Mouse (Mus musculus) erythroblast, embryonic 14.5 days (primary cell): ENCODE results near the gene S1pr4. TPM values are rescaled to one million over a fixed set of nuclear protein-coding genes. Genes with fewer than 3 reads are reported as not detected.

Source experiments
- H3K27me3 ChIP-seq: 2 replicates; pipeline ENCODE4 v1.6.1; 2012; ENCODE audit warnings: inconsistent platforms; ENCODE audit not compliant: control insufficient read depth
- H3K36me3 ChIP-seq: 2 replicates; pipeline ENCODE4 v1.6.1; 2012; ENCODE audit warnings: mild to moderate bottlenecking, inconsistent platforms; ENCODE audit not compliant: control insufficient read depth
- H3K4me1 ChIP-seq: 2 replicates; pipeline ENCODE4 v1.6.1; 2012; ENCODE audit warnings: inconsistent platforms; ENCODE audit not compliant: control insufficient read depth
- H3K4me3 ChIP-seq: replicated peaks from 2 replicates; pipeline ENCODE3; 2012; ENCODE audit warnings: moderate library complexity, mild to moderate bottlenecking, inconsistent platforms
- H3K9me3 ChIP-seq: 2 replicates; pipeline ENCODE4 v1.6.1; 2012; ENCODE audit warnings: low read length, inconsistent platforms, mixed read lengths; ENCODE audit not compliant: control insufficient read depth
- GATA1 ChIP-seq: IDR thresholded peaks from 2 replicates; pipeline ENCODE4 v1.6.1; 2012; ENCODE audit warnings: low read length, inconsistent platforms, mixed read lengths
- TAL1 ChIP-seq: IDR thresholded peaks from 3 replicates; pipeline ENCODE4 v1.6.1; 2012; ENCODE audit warnings: low read length, inconsistent platforms, mixed read lengths
- polyA plus RNA-seq: library from polyadenylated mRNA; stranded (reverse); fragments of >175 nt; gene quantifications from 2 replicates; pipeline ENCODE4 v1.2.3, GENCODE M21; 2012

S1pr4 gene
- polyA plus RNA-seq, 1 experiment = 0.04 TPM

DNA sequence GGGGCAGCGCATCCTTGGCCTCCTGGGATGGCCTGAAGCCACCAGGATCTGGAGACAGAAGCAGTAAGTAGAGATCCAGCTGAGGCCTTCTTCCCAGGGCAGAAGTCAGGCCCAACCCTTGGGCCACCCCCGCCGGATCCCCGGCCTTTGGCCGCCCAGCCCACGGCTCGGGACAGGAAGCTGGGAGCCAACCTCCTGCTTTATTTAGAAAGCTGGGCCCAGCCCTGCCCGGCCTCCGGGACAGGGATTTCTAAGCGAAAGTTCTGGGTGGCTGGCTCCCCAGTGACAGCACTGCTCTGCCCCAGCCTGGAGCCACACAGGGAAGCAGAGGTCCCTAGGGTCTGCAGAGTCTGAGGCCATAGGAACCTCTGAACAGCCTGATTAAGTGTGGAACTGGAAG, 41.9 kb upstream of the S1pr4 start:
- Histone ChIP-seq H3K36me3 (peaks cover 60% of the 10 kb centered on the region), H3K4me3 (no peak overlapping the region), H3K27me3 (no peaks in the 10 kb centered on the region), H3K9me3 (no peaks in the 10 kb centered on the region), H3K4me1 (peaks cover 71% of the 10 kb centered on the region)
- TF ChIP-seq TAL1 (no peak), GATA1 (no peak)

DNA sequence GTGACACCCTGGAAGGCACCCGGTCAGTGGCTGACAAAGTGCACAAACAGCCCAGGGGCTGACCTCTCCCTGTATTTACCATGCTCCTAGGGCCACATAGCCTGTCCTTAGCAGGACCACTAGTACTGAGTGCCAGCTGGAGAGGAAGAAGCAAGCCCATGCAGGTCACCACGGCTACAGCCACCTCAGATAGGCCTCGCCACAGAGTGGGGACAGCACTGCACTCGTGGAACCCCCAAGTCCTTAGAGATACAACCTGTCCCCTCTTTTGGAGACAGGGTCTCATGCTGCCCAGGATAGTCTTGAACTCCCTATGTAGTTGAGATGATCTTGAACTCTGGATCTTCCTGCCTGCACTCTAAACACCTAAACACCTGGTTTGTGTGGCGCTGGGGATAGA, 41.4 kb upstream of the S1pr4 start:
- H3K27me3 ChIP-seq = no peaks in the 10 kb centered on the region
- no peak overlapping the region for H3K4me3 ChIP-seq
- peaks cover 60% of the 10 kb centered on the region for H3K36me3 ChIP-seq
- no peak for TF ChIP-seq GATA1
- TF ChIP-seq TAL1 = no peak
- peaks cover 66% of the 10 kb centered on the region for H3K4me1 ChIP-seq
- H3K9me3 ChIP-seq = no peaks in the 10 kb centered on the region

DNA sequence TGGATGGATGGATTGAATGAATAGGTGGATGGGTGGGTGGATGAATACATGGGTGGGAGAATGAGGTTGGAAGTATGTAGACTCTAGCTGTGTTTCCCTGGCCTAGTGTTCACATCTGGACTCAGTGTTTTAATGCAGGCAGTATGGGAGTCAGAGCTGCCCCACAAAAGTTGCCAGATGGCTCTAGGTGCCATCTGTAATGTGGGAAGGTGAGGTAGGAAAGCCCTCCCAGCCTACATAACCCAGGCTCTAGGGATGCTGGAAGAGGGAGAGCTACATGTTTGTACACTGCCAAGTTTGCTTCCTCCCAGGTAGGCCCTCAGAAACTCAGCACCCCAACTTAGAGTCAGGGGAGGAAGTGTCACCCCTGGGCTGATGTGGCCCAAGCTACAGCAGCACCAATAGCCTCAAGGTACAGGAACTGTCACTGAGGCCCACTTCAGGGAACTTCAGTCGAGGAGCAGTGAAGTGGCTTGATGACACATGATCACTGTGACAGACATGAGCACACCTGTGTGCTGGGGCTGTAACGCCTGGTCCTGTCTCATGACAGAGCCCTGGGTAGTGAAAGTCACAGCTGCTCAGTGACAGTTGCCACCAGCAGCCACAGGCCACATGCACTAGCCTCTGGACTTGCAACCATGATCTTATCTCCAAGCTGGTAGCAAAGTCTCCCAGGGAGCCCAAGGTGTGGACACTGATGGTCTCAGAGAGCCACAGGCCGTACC, 38.6 kb upstream of the S1pr4 start:
- H3K36me3 ChIP-seq = peaks cover 88% of the 10 kb centered on the region
- H3K4me1 ChIP-seq = peaks cover 55% of the 10 kb centered on the region
- no peaks in the 10 kb centered on the region for H3K27me3 ChIP-seq
- H3K9me3 ChIP-seq = no peaks in the 10 kb centered on the region
- H3K4me3 ChIP-seq = no peak overlapping the region
- TF ChIP-seq GATA1 = no peak
- TF ChIP-seq TAL1 = no peak

DNA sequence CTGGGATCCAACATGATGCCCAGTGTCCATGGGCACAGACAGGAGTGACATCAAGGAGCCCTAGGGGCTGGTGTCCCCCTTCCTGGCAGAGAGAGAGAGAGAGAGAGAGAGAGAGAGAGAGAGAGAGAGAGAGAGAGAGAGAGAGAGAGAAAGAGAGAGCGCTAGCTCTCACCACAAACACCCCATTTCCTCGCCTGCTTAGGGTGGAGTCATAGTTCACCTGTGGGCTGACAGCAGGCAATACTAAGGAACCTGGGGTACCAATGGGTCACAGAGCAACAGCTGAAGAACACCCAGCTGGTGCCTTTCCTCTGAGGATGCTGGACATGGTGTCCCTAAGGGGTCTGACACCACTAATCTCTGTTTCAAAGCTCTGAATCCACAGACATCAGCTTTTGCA, 37.5 kb upstream of the S1pr4 start:
- Histone ChIP-seq H3K4me3 (no peak overlapping the region), H3K27me3 (no peaks in the 10 kb centered on the region), H3K36me3 (peaks cover 88% of the 10 kb centered on the region), H3K4me1 (peaks cover 44% of the 10 kb centered on the region), H3K9me3 (no peaks in the 10 kb centered on the region)
- no peak for TF ChIP-seq TAL1
- TF ChIP-seq GATA1 = no peak

DNA sequence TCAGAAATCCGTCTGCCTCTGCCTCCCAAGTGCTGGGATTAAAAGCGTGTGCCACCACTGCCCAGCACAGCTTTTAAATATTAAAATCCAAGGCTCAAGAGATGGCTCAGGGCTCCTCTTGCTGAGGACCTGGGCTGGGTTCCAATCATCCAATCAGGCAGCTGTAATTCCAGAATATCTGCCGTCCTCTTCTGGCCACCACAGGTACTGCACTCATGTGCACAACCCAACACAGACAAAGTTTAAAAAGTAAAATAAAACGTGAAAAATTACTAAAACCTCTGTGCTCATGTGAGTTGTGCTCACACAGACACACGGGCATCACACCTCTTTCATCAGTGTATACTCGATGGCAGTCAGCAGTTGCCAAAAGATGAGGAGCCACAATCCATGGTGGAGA, 36.8 kb upstream of the S1pr4 start:
- Histone ChIP-seq H3K4me3 (no peak overlapping the region), H3K9me3 (no peaks in the 10 kb centered on the region), H3K27me3 (no peaks in the 10 kb centered on the region), H3K4me1 (peaks cover 37% of the 10 kb centered on the region), H3K36me3 (peaks cover 88% of the 10 kb centered on the region)
- no peak for TF ChIP-seq TAL1
- TF ChIP-seq GATA1 = no peak

DNA sequence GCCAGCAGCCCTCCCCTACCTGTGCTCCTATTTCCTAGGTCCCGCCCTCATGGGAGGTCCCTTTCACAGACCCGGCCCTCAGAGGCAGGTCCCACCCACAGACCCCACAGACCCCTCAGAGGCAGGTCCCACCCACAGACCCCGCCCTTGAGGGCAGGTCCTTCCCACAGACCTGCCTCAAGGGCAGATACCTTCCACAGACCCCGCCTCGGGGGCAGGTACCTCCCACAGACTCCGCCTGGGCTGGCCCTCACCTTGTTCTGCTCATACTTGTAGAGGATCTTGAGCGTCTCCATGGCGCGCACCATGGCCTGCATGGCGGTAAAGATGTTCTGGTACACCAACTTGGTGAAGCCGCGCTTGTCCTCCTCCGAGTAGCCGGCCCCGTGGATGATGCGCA, 34.9 kb upstream of the S1pr4 start:
- Histone ChIP-seq H3K4me1 (peaks cover 24% of the 10 kb centered on the region), H3K36me3 (peaks cover 91% of the 10 kb centered on the region), H3K9me3 (no peaks in the 10 kb centered on the region), H3K4me3 (no peak overlapping the region), H3K27me3 (no peaks in the 10 kb centered on the region)
- TF ChIP-seq TAL1 (no peak), GATA1 (no peak)

DNA sequence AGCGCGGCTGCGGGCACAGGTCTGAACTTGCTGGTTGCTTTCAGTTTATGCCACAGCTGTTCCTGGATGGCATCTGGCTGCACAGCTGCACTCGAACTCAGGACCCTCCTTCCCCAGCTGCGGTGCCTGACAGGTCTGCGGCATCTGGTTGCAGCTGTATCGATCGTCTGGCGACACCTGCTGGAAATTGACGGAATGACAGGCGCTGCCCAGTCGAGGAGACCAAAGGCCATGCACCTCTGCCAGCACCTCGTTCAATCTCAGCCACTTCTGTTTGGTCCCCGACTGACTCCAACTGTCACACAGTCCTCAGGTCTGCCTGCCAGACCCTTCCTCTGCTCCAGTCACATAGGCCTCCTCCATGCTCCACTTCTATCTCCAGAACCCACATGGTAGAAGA, 26.8 kb upstream of the S1pr4 start:
- no peaks in the 10 kb centered on the region for H3K9me3 ChIP-seq
- H3K4me3 ChIP-seq = no peak overlapping the region
- TF ChIP-seq GATA1 = no peak
- no peak for TF ChIP-seq TAL1
- H3K4me1 ChIP-seq = peaks cover 36% of the 10 kb centered on the region
- H3K27me3 ChIP-seq = no peaks in the 10 kb centered on the region; the same call in 1 of the 2 replicates
- peaks cover 32% of the 10 kb centered on the region for H3K36me3 ChIP-seq

DNA sequence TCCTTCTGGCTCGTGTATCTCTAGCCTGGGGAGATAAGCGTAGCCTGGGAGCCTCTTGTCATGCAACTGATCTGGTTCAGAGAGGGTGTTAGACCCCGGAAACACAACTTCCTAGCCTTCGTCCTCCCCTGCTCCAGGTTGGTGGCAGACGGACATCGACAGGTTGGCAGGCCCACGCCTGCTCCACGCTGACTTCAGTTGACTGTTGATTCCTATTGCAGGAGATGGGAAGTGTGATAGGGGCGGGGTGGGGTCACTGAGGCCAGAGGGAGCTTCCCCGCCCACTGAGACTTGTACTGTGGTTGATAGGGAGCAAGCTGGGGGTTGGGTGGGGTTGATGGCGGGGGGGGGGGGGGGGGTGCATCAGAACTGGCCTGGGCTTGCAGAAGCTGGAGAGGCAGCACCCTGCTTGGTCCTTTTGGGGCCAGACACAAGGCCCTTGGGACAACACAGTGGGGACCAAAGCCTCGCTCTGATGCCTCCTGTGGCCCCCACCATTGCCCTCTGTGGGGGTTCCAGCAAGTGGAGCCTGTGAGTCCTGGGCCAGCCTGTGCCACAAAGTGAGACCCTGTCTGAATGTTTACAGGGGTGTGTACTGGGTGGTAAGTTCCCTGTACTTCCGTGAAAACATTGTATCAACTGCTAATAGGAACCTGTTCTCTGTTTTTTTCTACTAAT, 25.2 kb upstream of the S1pr4 start:
- H3K36me3 ChIP-seq = peaks cover 15% of the 10 kb centered on the region
- H3K9me3 ChIP-seq = no peaks in the 10 kb centered on the region
- peaks cover 37% of the 10 kb centered on the region for H3K4me1 ChIP-seq
- TF ChIP-seq GATA1 = peak; percentile 43; the same call in 1 of the 2 replicates
- no peak for TF ChIP-seq TAL1
- H3K4me3 ChIP-seq = peak overlapping the region; percentile 40
- H3K27me3 ChIP-seq = no peaks in the 10 kb centered on the region; the same call in 1 of the 2 replicates

DNA sequence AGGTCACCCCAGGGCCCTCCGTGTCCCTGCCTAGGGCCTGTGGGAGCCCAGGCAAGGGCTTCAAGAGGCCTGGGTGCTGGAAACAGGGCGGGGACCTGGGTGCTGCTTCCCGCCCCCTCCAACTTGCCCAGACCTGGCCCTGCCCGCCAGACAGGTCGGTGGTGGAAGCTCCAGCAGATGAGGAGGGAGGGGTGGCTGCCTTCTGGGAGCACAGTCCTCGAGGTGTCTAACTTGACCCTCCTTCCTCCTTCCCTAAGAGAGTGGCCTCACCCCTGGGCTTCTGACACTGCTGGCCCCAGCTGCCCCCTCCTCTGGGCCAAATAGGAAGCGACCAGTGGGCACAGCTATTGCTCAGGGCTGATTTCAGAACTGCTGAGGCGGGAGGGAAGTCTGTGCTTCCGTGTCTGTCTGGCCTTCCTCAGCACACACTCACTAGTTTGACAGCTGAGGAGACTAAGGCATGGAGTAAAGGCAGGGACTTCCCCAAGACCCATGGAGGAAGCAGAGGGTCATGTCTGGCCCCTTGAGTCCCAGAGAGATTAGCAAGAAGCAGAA, 24.2 kb upstream of the S1pr4 start, which contains the start of gene Gna15:
TSS of gene Gna15 (minus strand) at position 175 of the 555 bp plus-strand sequence.
- Histone ChIP-seq H3K36me3 (peaks cover 5% of the 10 kb centered on the region), H3K27me3 (no peaks in the 10 kb centered on the region; the same call in 1 of the 2 replicates), H3K4me1 (peaks cover 47% of the 10 kb centered on the region)

More for the DNA sequence above, 24.2 kb upstream of the S1pr4 start, which contains the start of gene Gna15:
- Histone ChIP-seq H3K4me3 (peak within 1 kb of the TSS; percentile 47), H3K9me3 (no peaks in the 10 kb centered on the region)
- no peak for TF ChIP-seq TAL1
- no peak for TF ChIP-seq GATA1
